Mouse (Mus musculus): ENCODE results near the gene Hps6. TPM values are rescaled to one million over a fixed set of nuclear protein-coding genes. Genes with fewer than 3 reads are reported as not detected.
A peak's percentile ranks its signal among the peaks of the same experiment; 100 is the strongest.

Hps6 gene
- total RNA-seq, 2 experiments from 2014 or later: 4.9 to 5.5 TPM

- no peak for DNase-seq (ENCODE audit: low spot score in 2 of 2)
These were observed 25.5 kb downstream of the Hps6 start for GRCm38 (mm10) chr19:46028747-46029320.

- no peak for DNase-seq (ENCODE audit: low spot score in 2 of 2)
These were observed 26.3 kb downstream of the Hps6 start for GRCm38 (mm10) chr19:46029652-46030051.

GRCm38 (mm10) chr19:46030196-46030983 lies 27.1 kb downstream of the Hps6 start:
- no peak for DNase-seq (ENCODE audit: low spot score in 2 of 2)

- DNase-seq (ENCODE audit: low spot score in 2 of 2): no peak
These were observed 28.6 kb downstream of the Hps6 start for GRCm38 (mm10) chr19:46031689-46032432.

- no peak for DNase-seq (ENCODE audit: low spot score in 2 of 2)
These were observed 29.6 kb downstream of the Hps6 start for GRCm38 (mm10) chr19:46032731-46033510.

- no peak for DNase-seq (ENCODE audit: low spot score in 2 of 2)
These were observed 30.6 kb downstream of the Hps6 start for GRCm38 (mm10) chr19:46033911-46034310.

- no peak for DNase-seq (ENCODE audit: low spot score in 2 of 2)
These were observed 32.7 kb downstream of the Hps6 start for GRCm38 (mm10) chr19:46035971-46036370.

GRCm38 (mm10) chr19:46036477-46037242 lies 33.4 kb downstream of the Hps6 start:
- DNase-seq (ENCODE audit: low spot score in 2 of 2): no peak

- DNase-seq (ENCODE audit: low spot score in 2 of 2): no peak
These were observed 34.1 kb downstream of the Hps6 start for GRCm38 (mm10) chr19:46037243-46037924.

- no peak for DNase-seq (ENCODE audit: low spot score in 2 of 2)
These were observed 34.9 kb downstream of the Hps6 start for GRCm38 (mm10) chr19:46037925-46038850.

- no peak for DNase-seq (ENCODE audit: low spot score in 2 of 2)
These were observed 35.5 kb downstream of the Hps6 start for GRCm38 (mm10) chr19:46038851-46039260.

- DNase-seq (ENCODE audit: low spot score in 2 of 2): peak; percentile 85 to 92
These were observed 36.2 kb downstream of the Hps6 start for GRCm38 (mm10) chr19:46039478-46039877.

GRCm38 (mm10) chr19:46040149-46040902 lies 37.0 kb downstream of the Hps6 start:
- no peak for DNase-seq (ENCODE audit: low spot score in 2 of 2)

- DNase-seq (ENCODE audit: low spot score in 2 of 2): no peak
These were observed 38.1 kb downstream of the Hps6 start for GRCm38 (mm10) chr19:46041299-46041932.

- DNase-seq (ENCODE audit: low spot score in 2 of 2): peak; percentile 71 to 83
These were observed 38.7 kb downstream of the Hps6 start for GRCm38 (mm10) chr19:46041933-46042475.

GRCm38 (mm10) chr19:46042476-46043011 lies 39.2 kb downstream of the Hps6 start:
- DNase-seq (ENCODE audit: low spot score in 2 of 2): no peak

GRCm38 (mm10) chr19:46043380-46043779 lies 40.1 kb downstream of the Hps6 start:
- no peak for DNase-seq (ENCODE audit: low spot score in 2 of 2)
